Comparison of ENCODE assay signal across 9 mouse cellular contexts in the genomic region with DNA sequence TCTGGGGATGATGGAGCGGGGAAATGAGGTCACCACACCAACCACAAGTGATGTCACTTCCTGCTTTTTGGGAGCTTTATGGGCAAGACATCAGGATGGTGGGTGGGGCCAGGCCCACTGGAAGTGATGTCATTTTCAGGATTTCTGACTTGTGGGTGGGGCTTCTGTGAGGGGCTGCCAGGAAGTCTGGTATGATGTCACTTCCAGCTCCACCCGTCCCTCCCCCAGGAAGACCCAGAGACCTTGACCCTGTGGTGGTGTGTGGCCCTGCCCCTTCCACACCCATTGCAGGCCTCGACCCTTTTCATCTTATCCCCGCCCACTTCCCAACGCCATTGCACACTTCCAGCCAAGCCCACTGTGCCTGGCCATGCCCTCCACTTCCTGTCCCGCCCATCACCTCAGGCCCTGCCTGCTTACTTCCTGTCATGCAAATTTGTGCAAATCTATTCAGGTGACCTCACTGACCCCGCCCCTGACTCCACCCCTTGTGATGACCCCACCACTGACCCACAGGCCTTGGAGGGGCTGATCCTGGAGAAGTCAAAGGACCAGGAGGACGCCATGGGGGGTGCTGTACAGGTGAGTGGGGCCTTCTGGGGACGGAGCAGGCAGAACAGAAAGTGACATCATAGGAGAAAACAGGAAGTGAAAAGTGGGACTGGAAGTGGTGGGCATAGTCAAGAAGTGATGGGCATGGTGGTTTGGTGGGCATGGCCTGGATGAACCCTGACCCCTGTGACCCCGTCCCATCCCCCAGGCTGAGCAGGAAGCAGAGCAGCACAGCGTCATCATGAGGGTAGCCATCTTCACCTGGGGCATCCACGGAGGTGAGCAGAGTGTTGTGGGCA.
DNase-seq lines count a peak whose midpoint lies in the region; ATAC-seq lines count a peak whose summit lies in the region.
"Had no signal": no experiment of that assay in that cellular context is flagged by ENCODE, and none has a peak within 500 bp of the region (broad histone marks: within the 10 kb centered on the region; RNA-seq: fewer than 3 reads in every experiment).

No protein-coding gene starts in this region.

- DNase-seq in forebrain, embryonic 11.5 days (ENCODE audit: low spot score), result peak; percentile 63
- DNase-seq in forebrain, embryonic 14.5 days (ENCODE audit: low spot score), result no peak
- DNase-seq in lung, postnatal 25 days (ENCODE audit: low spot score), result no peak
- DNase-seq in cerebellum, postnatal 10 days, result peak; percentile 45 to 56
- peak; percentile 17 to 32 for DNase-seq in lung, postnatal 4 days
- DNase-seq in left cerebral cortex, adult 18-20 months (ENCODE audit: low spot score in 2 of 2), result no peak
- no peak for DNase-seq in layer of hippocampus, postnatal 36 days

- no peaks in the 10 kb centered on the region for H3K27me3 ChIP-seq in forebrain, embryonic 11.5 days (ENCODE audit: control insufficient read depth, insufficient read depth, low read length)
- H3K27me3 ChIP-seq in forebrain, embryonic 14.5 days (replicated peaks; ENCODE audit: control insufficient read depth, insufficient read depth, low read length), result no peaks in the 10 kb centered on the region
- no peaks in the 10 kb centered on the region for H3K27me3 ChIP-seq in lung, embryonic 15.5 days

- 0 out of 2 replicates have a peak, but pooled peaks cover 2% of the 10 kb centered on the region for H3K9me3 ChIP-seq in forebrain, embryonic 11.5 days (ENCODE audit: control insufficient read depth, low read length)
- no peaks in the 10 kb centered on the region for H3K9me3 ChIP-seq in forebrain, embryonic 14.5 days (replicated peaks; ENCODE audit: control insufficient read depth, low read length)
- H3K9me3 ChIP-seq in lung, embryonic 15.5 days, result no peaks in the 10 kb centered on the region

- no peaks in the 10 kb centered on the region for H3K4me1 ChIP-seq in forebrain, embryonic 11.5 days (replicated peaks; ENCODE audit: control insufficient read depth, insufficient read depth, low read length)
- no peaks in the 10 kb centered on the region for H3K4me1 ChIP-seq in forebrain, embryonic 14.5 days (ENCODE audit: control insufficient read depth, insufficient read depth, low read length)
- peaks cover 8% of the 10 kb centered on the region; the same call in 1 of the 2 replicates for H3K4me1 ChIP-seq in lung, embryonic 15.5 days

- no peak overlapping the region for H3K4me3 ChIP-seq in forebrain, embryonic 11.5 days (ENCODE audit: low read depth, low read length)
- H3K4me3 ChIP-seq in forebrain, embryonic 14.5 days (ENCODE audit: low read depth, low read length), result no peak overlapping the region
- H3K4me3 ChIP-seq in lung, embryonic 15.5 days, result 0 out of 2 replicates have a peak overlapping the region, but pooled peaks have one; percentile 56

- no peak for ATAC-seq in forebrain, embryonic 11.5 days (replicated peaks; ENCODE audit: low FRiP score)
- no peak for ATAC-seq in forebrain, embryonic 14.5 days
- no peak; the same call in 1 of the 2 replicates for ATAC-seq in lung, embryonic 15.5 days (ENCODE audit: borderline replicate concordance, extremely low read depth, low FRiP score, low TSS enrichment)

- H3K4me2 ChIP-seq in forebrain, embryonic 11.5 days (ENCODE audit: low read depth, low read length, severe bottlenecking), result no peak overlapping the region
- no peak overlapping the region for H3K4me2 ChIP-seq in forebrain, embryonic 14.5 days (ENCODE audit: low read length)
- H3K4me2 ChIP-seq in lung, embryonic 15.5 days, result peak overlapping the region; percentile 69

- no peak overlapping the region for H3K9ac ChIP-seq in forebrain, embryonic 11.5 days (ENCODE audit: low read length)
- no peak overlapping the region for H3K9ac ChIP-seq in forebrain, embryonic 14.5 days (ENCODE audit: low read length)
- no peak overlapping the region for H3K9ac ChIP-seq in lung, embryonic 15.5 days
- H3K9ac ChIP-seq: liver, embryonic 14.5 days had no signal

- H3K27ac ChIP-seq in forebrain, embryonic 11.5 days (ENCODE audit: low read depth, low read length), result no peak overlapping the region
- H3K27ac ChIP-seq in forebrain, embryonic 14.5 days (ENCODE audit: low read depth, low read length), result no peak overlapping the region
- H3K27ac ChIP-seq in lung, embryonic 15.5 days, result no peak overlapping the region
- H3K27ac ChIP-seq: liver, embryonic 14.5 days had no signal

- H3K36me3 ChIP-seq in forebrain, embryonic 11.5 days (ENCODE audit: control insufficient read depth, insufficient read depth, low read length), result peaks cover 17% of the 10 kb centered on the region
- peaks cover 29% of the 10 kb centered on the region for H3K36me3 ChIP-seq in forebrain, embryonic 14.5 days (ENCODE audit: control insufficient read depth, insufficient read depth, low read length)
- peaks cover 40% of the 10 kb centered on the region for H3K36me3 ChIP-seq in lung, embryonic 15.5 days

- WGBS in forebrain, embryonic 11.5 days, result 96% methylated on average over 12 of the region's 12 CpGs
- WGBS in forebrain, embryonic 14.5 days, result 96% methylated on average over 12 of the region's 12 CpGs
- 92% methylated on average over 12 of the region's 12 CpGs for WGBS in lung, embryonic 15.5 days

Comparison
In these comparisons a context has a peak if more than half of its experiments do, and no peak if none do; other contexts are left out.
1. DNase-seq: peak in forebrain, embryonic 11.5 days (single experiment), cerebellum, postnatal 10 days (2 of 2) and lung, postnatal 4 days (2 of 2); none in forebrain, embryonic 14.5 days (single experiment), lung, postnatal 25 days (single experiment), left cerebral cortex, adult 18-20 months (0 of 2) and layer of hippocampus, postnatal 36 days (0 of 2).